Mouse (Mus musculus) stomach, postnatal 0 days (tissue): Measurements from ENCODE around the gene Serpina16.

ENCODE experiments used
- CTCF ChIP-seq: IDR thresholded peaks from 2 replicates; pipeline ENCODE4 v1.5.1; 2016; ENCODE audit warnings: antibody characterized with exemption, low read depth, mild to moderate bottlenecking, moderate library complexity
- EP300 ChIP-seq: optimal IDR thresholded peaks from 2 replicates; pipeline ENCODE3; 2016; ENCODE audit warnings: antibody characterized with exemption

DNA sequence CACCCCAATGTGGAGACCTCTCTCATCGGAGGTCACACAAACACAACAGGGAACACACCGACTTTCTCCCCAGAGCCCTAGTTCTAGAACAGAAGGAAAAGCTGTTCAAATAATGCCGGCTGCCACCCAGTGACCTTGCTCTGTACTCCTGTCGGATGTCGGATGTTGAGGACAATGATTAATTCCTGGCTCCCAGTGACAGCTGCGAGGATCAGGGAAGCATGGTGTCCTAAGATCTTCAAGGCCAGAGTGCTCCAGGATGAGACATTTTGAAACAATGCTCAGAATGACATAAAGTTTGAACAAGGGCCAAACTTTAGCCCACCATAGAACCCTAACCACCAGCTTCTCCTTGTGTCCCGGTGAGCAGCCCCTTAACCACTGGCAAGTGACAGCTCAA is 11.1 kb upstream of the Serpina16 start:
- TF ChIP-seq CTCF (no peak), EP300 (no peak)
